Comparison of ENCODE assay signal across 11 mouse cellular contexts in genomic region chr5:143678634-143679271, GRCm38 (mm10). TPM values are rescaled to one million over a fixed set of nuclear protein-coding genes. Genes with fewer than 3 reads are reported as not detected.
DNase-seq lines count a peak whose midpoint lies in the region; ATAC-seq lines count a peak whose summit lies in the region.
"Had no signal": no experiment of that assay in that cellular context is flagged by ENCODE, and none has a peak within 500 bp of the region (broad histone marks: within the 10 kb centered on the region; RNA-seq: fewer than 3 reads in every experiment).

No protein-coding gene starts in this region.

- peaks cover 60% of the 10 kb centered on the region for H3K4me1 ChIP-seq in heart, embryonic 12.5 days (replicated peaks)
- peaks cover 55% of the 10 kb centered on the region for H3K4me1 ChIP-seq in limb, embryonic 15.5 days
- H3K4me1 ChIP-seq in midbrain, embryonic 16.5 days (ENCODE audit: control insufficient read depth, insufficient read depth, low read length), result no peaks in the 10 kb centered on the region

- no peak for DNase-seq in heart, postnatal 10 days
- peak; percentile 19 to 32 for DNase-seq in urinary bladder, postnatal 36 days (ENCODE audit: low spot score in 2 of 2)
- DNase-seq in urinary bladder, postnatal 14 days (ENCODE audit: low spot score), result no peak
- no peak for DNase-seq in kidney, adult 18-20 months
- DNase-seq: cerebellum, postnatal 36 days had no signal

- no peak overlapping the region for H3K4me3 ChIP-seq in heart, embryonic 12.5 days
- no peak overlapping the region for H3K4me3 ChIP-seq in limb, embryonic 15.5 days
- no peak overlapping the region for H3K4me3 ChIP-seq in midbrain, embryonic 16.5 days (ENCODE audit: low read depth, low read length)
- H3K4me3 ChIP-seq: neural tube, embryonic 12.5 days had no signal

- no peaks in the 10 kb centered on the region for H3K9me3 ChIP-seq in heart, embryonic 12.5 days (replicated peaks)
- no peaks in the 10 kb centered on the region for H3K9me3 ChIP-seq in limb, embryonic 15.5 days
- no peaks in the 10 kb centered on the region for H3K9me3 ChIP-seq in midbrain, embryonic 16.5 days (replicated peaks; ENCODE audit: control insufficient read depth, low read length, poor library complexity, severe bottlenecking)
- H3K9me3 ChIP-seq: neural tube, embryonic 12.5 days had no signal

- no peak for ATAC-seq in heart, embryonic 12.5 days (ENCODE audit: insufficient number of reproducible peaks, low FRiP score)
- ATAC-seq in limb, embryonic 15.5 days (ENCODE audit: insufficient number of reproducible peaks, low FRiP score, low TSS enrichment, low read depth), result no peak
- no peak for ATAC-seq in midbrain, embryonic 16.5 days
- no peak for ATAC-seq in cerebellum, adult (ENCODE audit: insufficient number of reproducible peaks, low FRiP score, low TSS enrichment)

- H3K9ac ChIP-seq in heart, embryonic 12.5 days, result no peak overlapping the region
- no peak overlapping the region for H3K9ac ChIP-seq in limb, embryonic 15.5 days
- no peak overlapping the region for H3K9ac ChIP-seq in midbrain, embryonic 16.5 days (ENCODE audit: low read depth, low read length)
- H3K9ac ChIP-seq: neural tube, embryonic 12.5 days had no signal

- no peaks in the 10 kb centered on the region for H3K36me3 ChIP-seq in heart, embryonic 12.5 days
- H3K36me3 ChIP-seq in limb, embryonic 15.5 days, result no peaks in the 10 kb centered on the region
- H3K36me3 ChIP-seq in midbrain, embryonic 16.5 days (ENCODE audit: control insufficient read depth, insufficient read depth, low read length), result no peaks in the 10 kb centered on the region
- H3K36me3 ChIP-seq: neural tube, embryonic 12.5 days had no signal

- intact Hi-C loops in heart, postnatal 10 days (cut with DNase I), result no loop called here

- peak overlapping the region; percentile 2; the same call in 1 of the 2 replicates for H3K27ac ChIP-seq in heart, embryonic 12.5 days (ENCODE audit: poor library complexity, severe bottlenecking)
- peak overlapping the region; percentile 12 for H3K27ac ChIP-seq in limb, embryonic 15.5 days
- no peak overlapping the region for H3K27ac ChIP-seq in midbrain, embryonic 16.5 days (ENCODE audit: low read length)
- H3K27ac ChIP-seq: macrophage; neural tube, embryonic 12.5 days had no signal

- no peaks in the 10 kb centered on the region for H3K27me3 ChIP-seq in heart, embryonic 12.5 days (replicated peaks)
- H3K27me3 ChIP-seq in limb, embryonic 15.5 days, result no peaks in the 10 kb centered on the region
- no peaks in the 10 kb centered on the region for H3K27me3 ChIP-seq in midbrain, embryonic 16.5 days (ENCODE audit: control insufficient read depth, insufficient read depth, low read depth, low read length)
- H3K27me3 ChIP-seq: neural tube, embryonic 12.5 days had no signal

- no peak overlapping the region for H3K4me2 ChIP-seq in heart, embryonic 12.5 days
- H3K4me2 ChIP-seq in limb, embryonic 15.5 days, result no peak overlapping the region
- no peak overlapping the region for H3K4me2 ChIP-seq in midbrain, embryonic 16.5 days (ENCODE audit: low read length)
- H3K4me2 ChIP-seq: neural tube, embryonic 12.5 days had no signal

- WGBS in heart, embryonic 12.5 days, result 39% methylated on average over 6 of the region's 6 CpGs
- 38% methylated on average over 6 of the region's 6 CpGs for WGBS in limb, embryonic 15.5 days
- WGBS in midbrain, embryonic 16.5 days, result 82% methylated on average over 6 of the region's 6 CpGs

RNA-seq across cellular contexts. Expression of gene Usp42, which starts 53.3 kb away (rescaled TPM):
- 17.6 and 19.4 TPM in 2 replicates for polyA plus RNA-seq in heart, embryonic 12.5 days (2016; fragmentation: Nextera tagmentation; extraction: Ambion mirVana)
- total RNA-seq in heart, postnatal 10 days (2021), result 10 to 100 TPM in 1 of 2 experiments, 1 to 10 TPM in 1; 9.7 to 11.3 TPM
- polyA plus RNA-seq in limb, embryonic 15.5 days (2015; fragmentation: Nextera tagmentation; extraction: Ambion mirVana), result 17.4 and 18.1 TPM in 2 replicates
- 26.0 and 28.0 TPM in 2 replicates for polyA plus RNA-seq in midbrain, embryonic 16.5 days (2015; fragmentation: Nextera tagmentation; extraction: Ambion mirVana)

RNA-seq across cellular contexts. Expression of gene Cyth3, which starts 56.5 kb away (rescaled TPM):
- 41.8 and 41.9 TPM in 2 replicates for polyA plus RNA-seq in heart, embryonic 12.5 days (2016; fragmentation: Nextera tagmentation; extraction: Ambion mirVana)
- 100 to 1,000 TPM in 1 of 2 experiments, 10 to 100 TPM in 1; 87.2 to 125 TPM for total RNA-seq in heart, postnatal 10 days (2021)
- 78.0 and 78.5 TPM in 2 replicates for polyA plus RNA-seq in limb, embryonic 15.5 days (2015; fragmentation: Nextera tagmentation; extraction: Ambion mirVana)
- polyA plus RNA-seq in midbrain, embryonic 16.5 days (2015; fragmentation: Nextera tagmentation; extraction: Ambion mirVana), result 40.2 and 40.7 TPM in 2 replicates

Comparison
In these comparisons a context has a peak if more than half of its experiments do, and no peak if none do; other contexts are left out.
1. DNase-seq: peak in urinary bladder, postnatal 36 days (2 of 2); none in heart, postnatal 10 days (0 of 2), urinary bladder, postnatal 14 days (single experiment) and kidney, adult 18-20 months (single experiment).